Mouse (Mus musculus): Measurements from ENCODE around the gene Inpp5k.

GRCm38 (mm10) chr11:75653781-75654470, 23.1 kb downstream of the Inpp5k start:
- peak; percentile 73 for TF ChIP-seq POLR2A (IDR thresholded peaks at IDR 0.05; ENCODE audit: insufficient read length, low read depth)
- no peak for TF ChIP-seq USF1 (IDR thresholded peaks at IDR 0.05; ENCODE audit: low read depth)
- TF ChIP-seq MAX (IDR thresholded peaks at IDR 0.05; ENCODE audit: low read depth): no peak
- TF ChIP-seq MYOD1 (IDR thresholded peaks at IDR 0.05; ENCODE audit: control insufficient read depth in 1 of 3, insufficient read length in 2 of 3, low read depth in 2 of 3): peak in 1 of 3 experiments; percentile 41
